Mouse (Mus musculus) WW6 (cell line): ENCODE results near the gene Zfp386.

Experiments used
- DNase-seq: peaks from one replicate; pipeline ENCODE4 v3.0.0-alpha.2; 2013; ENCODE audit warnings: low read depth, low spot score

Zfp386 gene

GRCm38 (mm10) chr12:116089836-116090235 is 42.3 kb downstream of the Zfp386 start:
- DNase-seq = no peak

GRCm38 (mm10) chr12:116094765-116095555 is 47.4 kb downstream of the Zfp386 start:
- DNase-seq = no peak

GRCm38 (mm10) chr12:116096361-116096904 is 48.9 kb downstream of the Zfp386 start:
- no peak for DNase-seq

GRCm38 (mm10) chr12:116097166-116097565 is 49.6 kb downstream of the Zfp386 start:
- no peak for DNase-seq

- no peak for DNase-seq
Measured at GRCm38 (mm10) chr12:116101945-116102344, 54.4 kb downstream of the Zfp386 start.

GRCm38 (mm10) chr12:116109451-116110353 is 62.2 kb downstream of the Zfp386 start:
- DNase-seq = no peak

GRCm38 (mm10) chr12:116111007-116111694 is 63.6 kb downstream of the Zfp386 start:
- DNase-seq = no peak
